8 mouse cellular contexts compared by ENCODE assay signal in genomic region chr11:60914491-60914890, GRCm38 (mm10). TPM values are rescaled to one million over a fixed set of nuclear protein-coding genes. Genes with fewer than 3 reads are reported as not detected.
A peak's percentile ranks its signal among the peaks of the same experiment; 100 is the strongest.
DNase-seq lines count a peak whose midpoint lies in the region; ATAC-seq and TF ChIP-seq lines count a peak whose summit lies in the region.

TSS of gene Natd1 (minus strand) at chr11:60914750.

- no peaks in the 10 kb centered on the region for H3K27me3 ChIP-seq in forebrain, embryonic 13.5 days
- no peaks in the 10 kb centered on the region for H3K27me3 ChIP-seq in intestine, embryonic 16.5 days (replicated peaks; ENCODE audit: control insufficient read depth, insufficient read depth, low read length)
- no peaks in the 10 kb centered on the region for H3K27me3 ChIP-seq in myocyte (ENCODE audit: control insufficient read depth, insufficient read depth, insufficient read length)

- peak within 1 kb of the TSS; percentile 70 for H3K4me3 ChIP-seq in forebrain, embryonic 13.5 days
- peak within 1 kb of the TSS; percentile 88 for H3K4me3 ChIP-seq in intestine, embryonic 16.5 days (ENCODE audit: low read length)
- peak within 1 kb of the TSS; percentile 45 for H3K4me3 ChIP-seq in myocyte

- ATAC-seq in forebrain, embryonic 13.5 days = no peak
- no peak for ATAC-seq in intestine, embryonic 16.5 days

- WGBS in forebrain, embryonic 13.5 days = 34% methylated on average over 7 of the region's 7 CpGs
- WGBS in intestine, embryonic 16.5 days = 22% methylated on average over 7 of the region's 7 CpGs

- H3K9ac ChIP-seq in forebrain, embryonic 13.5 days = peak within 1 kb of the TSS; percentile 93
- H3K9ac ChIP-seq in intestine, embryonic 16.5 days (ENCODE audit: low read depth, low read length) = peak within 1 kb of the TSS; percentile 81

- peak within 1 kb of the TSS; percentile 77 for H3K27ac ChIP-seq in forebrain, embryonic 13.5 days
- H3K27ac ChIP-seq in intestine, embryonic 16.5 days (ENCODE audit: low read length) = 0 out of 2 replicates have a peak within 1 kb of the TSS, but pooled peaks have one; percentile 43

- peaks cover 10% of the 10 kb centered on the region for H3K79me2 ChIP-seq in myocyte (ENCODE audit: control insufficient read depth, insufficient read depth)

- H3K36me3 ChIP-seq in forebrain, embryonic 13.5 days (ENCODE audit: poor library complexity, severe bottlenecking) = no peaks in the 10 kb centered on the region
- H3K36me3 ChIP-seq in intestine, embryonic 16.5 days (ENCODE audit: control insufficient read depth, insufficient read depth, low read length) = no peaks in the 10 kb centered on the region
- no peaks in the 10 kb centered on the region for H3K36me3 ChIP-seq in myocyte (ENCODE audit: control insufficient read depth, insufficient read depth)

- H3K9me3 ChIP-seq in forebrain, embryonic 13.5 days (replicated peaks) = no peaks in the 10 kb centered on the region
- no peaks in the 10 kb centered on the region for H3K9me3 ChIP-seq in intestine, embryonic 16.5 days (ENCODE audit: control insufficient read depth, low read length)

- DNase-seq in layer of hippocampus, adult 8-10 months (ENCODE audit: low spot score in 2 of 2) = no peak
- no peak for DNase-seq in layer of hippocampus, adult 9-10 months (ENCODE audit: low spot score)
- no peak for DNase-seq in adrenal gland, adult 2 months
- DNase-seq in spleen, adult 12 weeks (ENCODE audit: low spot score) = no peak
- DNase-seq in kidney, adult 11 months = no peak

- H3K4me1 ChIP-seq in forebrain, embryonic 13.5 days = peaks cover 28% of the 10 kb centered on the region
- H3K4me1 ChIP-seq in intestine, embryonic 16.5 days (ENCODE audit: control insufficient read depth, insufficient read depth, low read length) = peaks cover 21% of the 10 kb centered on the region

- no peak for TF ChIP-seq POLR2A in myocyte (IDR thresholded peaks at IDR 0.05; ENCODE audit: insufficient read length, low read depth)

- peak within 1 kb of the TSS; percentile 84 for H3K4me2 ChIP-seq in forebrain, embryonic 13.5 days
- H3K4me2 ChIP-seq in intestine, embryonic 16.5 days (ENCODE audit: low read depth, low read length) = peak within 1 kb of the TSS; percentile 83
- peak within 1 kb of the TSS; percentile 98 for H3K4me2 ChIP-seq in myocyte (ENCODE audit: low read depth)

- peak within 1 kb of the TSS; percentile 55 for H3ac ChIP-seq in myocyte (ENCODE audit: control insufficient read depth, insufficient read length)

TF ChIP-seq in myocyte, 11 proteins besides CTCF, POLR2A, EP300 and RAD21:
- TF ChIP-seq USF1 (IDR thresholded peaks at IDR 0.05; ENCODE audit: low read depth) (peak; percentile 40), CEBPB (IDR thresholded peaks at IDR 0.05; ENCODE audit: insufficient read depth, poor library complexity, severe bottlenecking) (no peak)

RNA-seq across cellular contexts. Expression of gene Natd1, which starts in this region (rescaled TPM):
- 10 to 100 TPM in 3 of 4 experiments, 1 to 10 TPM in 1; 9.4 to 16.6 (median 13.1) TPM for total RNA-seq in layer of hippocampus, adult 8-10 months (2022)
- total RNA-seq in adrenal gland, adult 2 months (2021) = 10 to 100 TPM; 17.7 to 20.1 TPM
- polyA plus RNA-seq in adrenal gland, adult 2 months (2012; rRNA removed) = 38.3 and 40.9 TPM in 2 replicates
- polyA plus RNA-seq in forebrain, embryonic 13.5 days (2015; fragmentation: Nextera tagmentation; extraction: Ambion mirVana) = 27.3 and 33.7 TPM in 2 replicates
- polyA plus RNA-seq in intestine, embryonic 16.5 days (2015; fragmentation: Nextera tagmentation; extraction: Ambion mirVana) = 10.8 and 13.0 TPM in 2 replicates
- 20.0 TPM for polyA plus RNA-seq in myocyte (2012; fragmentation: generic; extraction: Trizol)
